Mouse (Mus musculus) MEL (cell line): ENCODE measurements around the gene Scrt2. TPM values are rescaled to one million over a fixed set of nuclear protein-coding genes. Genes with fewer than 3 reads are reported as not detected.

Experiments
- DNase-seq: peaks from one replicate; pipeline ENCODE4 v3.0.0; 2011; ENCODE audit warnings: low read depth, low spot score
- H3K27ac ChIP-seq: 2 replicates; pipeline ENCODE4 v1.5.1; 2012; ENCODE audit warnings: low read depth, mild to moderate bottlenecking, control low read depth, low read length, moderate library complexity; ENCODE audit not compliant: control insufficient read depth
- H3K27me3 ChIP-seq, 2 experiments: fragments of 150-350 bp in 1 of 2; sonication (generic) in 1 of 2; 2 replicates each; pipeline ENCODE4 v1.6.1; 2012; ENCODE audit warnings: low read length in 2 of 2, mild to moderate bottlenecking in 2 of 2, improper control_type of control experiment in 1 of 2, moderate library complexity in 1 of 2; ENCODE audit not compliant: insufficient read depth in 2 of 2, control insufficient read depth in 1 of 2
- H3K36me3 ChIP-seq, 2 experiments: 2 replicates each; pipeline ENCODE4 v1.6.1; 2012 to 2014; ENCODE audit warnings: low read length in 2 of 2, improper control_type of control experiment in 1 of 2, inconsistent platforms in 1 of 2, mild to moderate bottlenecking in 1 of 2; ENCODE audit not compliant: insufficient read depth in 2 of 2, control insufficient read depth in 1 of 2
- H3K4me1 ChIP-seq, 2 experiments: fragments of 150-350 bp in 1 of 2; sonication (generic) in 1 of 2; 2 replicates each; pipeline ENCODE4 v1.6.1; 2012; ENCODE audit warnings: low read length in 2 of 2, improper control_type of control experiment in 1 of 2, mild to moderate bottlenecking in 1 of 2; ENCODE audit not compliant: insufficient read depth in 2 of 2, control insufficient read depth in 1 of 2
- H3K4me3 ChIP-seq, 2 experiments: fragments of 150-350 bp in 1 of 2; sonication (generic) in 1 of 2; 2 replicates each; pipeline ENCODE4 v1.5.1; 2012; ENCODE audit warnings: low read depth in 2 of 2, low read length in 2 of 2, mild to moderate bottlenecking in 2 of 2, moderate library complexity in 2 of 2, control low read depth in 1 of 2, improper control_type of control experiment in 1 of 2; ENCODE audit not compliant: control insufficient read depth in 1 of 2, insufficient read depth in 1 of 2
- H3K79me2 ChIP-seq: 2 replicates; pipeline ENCODE4 v1.6.1; 2012; ENCODE audit warnings: mild to moderate bottlenecking, low read length, moderate library complexity; ENCODE audit not compliant: control insufficient read depth, poor library complexity, insufficient read depth
- H3K9ac ChIP-seq: 2 replicates; pipeline ENCODE4 v1.6.1; 2012; ENCODE audit warnings: low read depth, mild to moderate bottlenecking, control low read depth, low read length, moderate library complexity; ENCODE audit not compliant: control insufficient read depth, poor library complexity, severe bottlenecking
- H3K9me3 ChIP-seq: fragments of 150-350 bp; sonication (generic); replicated peaks from 2 replicates; pipeline ENCODE4 v1.6.1; 2012; ENCODE audit warnings: mild to moderate bottlenecking, low read length, improper control_type of control experiment, moderate library complexity; ENCODE audit not compliant: insufficient read depth
- CHD1 ChIP-seq: IDR thresholded peaks from 2 replicates; pipeline ENCODE4 v1.6.1; 2012; ENCODE audit warnings: low read depth, mild to moderate bottlenecking, inconsistent platforms, low read length, improper control_type of control experiment
- CHD2 ChIP-seq: IDR thresholded peaks from 2 replicates; pipeline ENCODE4 v1.6.1; 2011; ENCODE audit warnings: low read length, improper control_type of control experiment
- CTCF ChIP-seq, 3 experiments: IDR thresholded peaks in 2 of 3; conservative IDR thresholded peaks in 1 of 3; 2 replicates each; pipeline ENCODE4 v1.5.1; 2011 to 2012; ENCODE audit warnings: low read length in 3 of 3, low read depth in 2 of 3, mild to moderate bottlenecking in 2 of 3, improper control_type of control experiment in 1 of 3, inconsistent platforms in 1 of 3, mixed read lengths in 1 of 3, moderate library complexity in 1 of 3; ENCODE audit not compliant: control insufficient read depth in 1 of 3, insufficient read depth in 1 of 3, poor library complexity in 1 of 3, severe bottlenecking in 1 of 3
- ELF1 ChIP-seq: IDR thresholded peaks from 2 replicates; pipeline ENCODE4 v1.6.1; 2014; ENCODE audit warnings: low read depth, mild to moderate bottlenecking, inconsistent platforms, low read length, improper control_type of control experiment, moderate library complexity
- ETS1 ChIP-seq: IDR thresholded peaks from 2 replicates; pipeline ENCODE4 v1.6.1; 2012; ENCODE audit warnings: low read depth, mild to moderate bottlenecking, inconsistent platforms, low read length, improper control_type of control experiment, moderate library complexity
- GABPA ChIP-seq: IDR thresholded peaks from 2 replicates; pipeline ENCODE4 v1.6.1; 2012; ENCODE audit warnings: low read depth, mild to moderate bottlenecking, inconsistent platforms, low read length, improper control_type of control experiment, moderate library complexity
- GATA1 ChIP-seq: IDR thresholded peaks from 2 replicates; pipeline ENCODE4 v1.6.1; 2011; ENCODE audit warnings: low read depth, low read length, improper control_type of control experiment
- JUND ChIP-seq: IDR thresholded peaks from 2 replicates; pipeline ENCODE4 v1.6.1; 2011; ENCODE audit warnings: low read depth, mild to moderate bottlenecking, improper control_type of control experiment, low read length
- MAFK ChIP-seq: IDR thresholded peaks from 2 replicates; pipeline ENCODE4 v1.6.1; 2011; ENCODE audit warnings: low read depth, mild to moderate bottlenecking, low read length, improper control_type of control experiment, borderline replicate concordance
- MAX ChIP-seq: IDR thresholded peaks from 2 replicates; pipeline ENCODE4 v1.6.1; 2011; ENCODE audit warnings: low read length, improper control_type of control experiment
- MAZ ChIP-seq: IDR thresholded peaks from 2 replicates; pipeline ENCODE4 v1.6.1; 2012; ENCODE audit warnings: low read depth, mild to moderate bottlenecking, inconsistent platforms, low read length, improper control_type of control experiment
- MXI1 ChIP-seq: IDR thresholded peaks from 2 replicates; pipeline ENCODE4 v1.6.1; 2011; ENCODE audit warnings: mild to moderate bottlenecking, low read depth, low read length, improper control_type of control experiment
- MYC ChIP-seq: IDR thresholded peaks from 2 replicates; pipeline ENCODE4 v1.6.1; 2011; ENCODE audit warnings: low read depth, mild to moderate bottlenecking, low read length, improper control_type of control experiment, moderate library complexity
- NRF1 ChIP-seq: IDR thresholded peaks from 2 replicates; pipeline ENCODE4 v1.6.1; 2014; ENCODE audit warnings: low read depth, mild to moderate bottlenecking, inconsistent platforms, low read length, improper control_type of control experiment, moderate library complexity; ENCODE audit not compliant: poor library complexity, insufficient read depth, severe bottlenecking
- POLR2A ChIP-seq, 2 experiments: IDR thresholded peaks; 2 replicates each; pipeline ENCODE4 v1.6.1; 2011 to 2012; ENCODE audit warnings: low read length in 2 of 2, mild to moderate bottlenecking in 2 of 2, control low read depth in 1 of 2, improper control_type of control experiment in 1 of 2, low read depth in 1 of 2, moderate library complexity in 1 of 2; ENCODE audit not compliant: control insufficient read depth in 1 of 2, insufficient read depth in 1 of 2, poor library complexity in 1 of 2
- POLR2AphosphoS2 ChIP-seq: IDR thresholded peaks from 2 replicates; pipeline ENCODE4 v1.6.1; 2011; ENCODE audit warnings: low read length, improper control_type of control experiment
- POLR2AphosphoS5 ChIP-seq: IDR thresholded peaks from 2 replicates; pipeline ENCODE4 v1.6.1; 2012; ENCODE audit warnings: low read depth, borderline replicate concordance, mild to moderate bottlenecking, inconsistent platforms, low read length, moderate library complexity, mixed read lengths
- RAD21 ChIP-seq: IDR thresholded peaks from 2 replicates; pipeline ENCODE4 v1.6.1; 2011; ENCODE audit warnings: mild to moderate bottlenecking, low read depth, low read length, improper control_type of control experiment
- SIN3A ChIP-seq: IDR thresholded peaks from 2 replicates; pipeline ENCODE4 v1.6.1; 2012; ENCODE audit warnings: low read length, improper control_type of control experiment, inconsistent platforms
- SMC3 ChIP-seq: IDR thresholded peaks from 2 replicates; pipeline ENCODE4 v1.6.1; 2011; ENCODE audit warnings: low read depth, low read length, improper control_type of control experiment
- TBP ChIP-seq: IDR thresholded peaks from 2 replicates; pipeline ENCODE4 v1.8.0; 2011; ENCODE audit warnings: low read depth, low read length, improper control_type of control experiment
- TCF12 ChIP-seq: IDR thresholded peaks from 2 replicates; pipeline ENCODE4 v1.6.1; 2014; ENCODE audit warnings: low read depth, mild to moderate bottlenecking, inconsistent platforms, low read length, improper control_type of control experiment, moderate library complexity
- USF1 ChIP-seq: IDR thresholded peaks from 2 replicates; pipeline ENCODE4 v1.6.1; 2014; ENCODE audit warnings: low read depth, mild to moderate bottlenecking, inconsistent platforms, low read length, improper control_type of control experiment, moderate library complexity
- ZC3H11A ChIP-seq: IDR thresholded peaks from 2 replicates; pipeline ENCODE4 v1.6.1; 2012; ENCODE audit warnings: low read depth, mild to moderate bottlenecking, inconsistent platforms, low read length, improper control_type of control experiment
- ZKSCAN1 ChIP-seq: IDR thresholded peaks from 2 replicates; pipeline ENCODE4 v1.6.1; 2012; ENCODE audit warnings: low read depth, mild to moderate bottlenecking, inconsistent platforms, low read length, improper control_type of control experiment, moderate library complexity
- ZMIZ1 ChIP-seq: IDR thresholded peaks from 2 replicates; pipeline ENCODE4 v1.6.1; 2012; ENCODE audit warnings: low read depth, mild to moderate bottlenecking, inconsistent platforms, low read length, improper control_type of control experiment, moderate library complexity
- polyA plus RNA-seq, 2 experiments: library from polyadenylated mRNA; stranded (reverse) in 1 of 2; unstranded in 1 of 2; fragments of >175 nt in 1 of 2; fragments of >200 nt in 1 of 2; gene quantifications; 2 replicates each; pipeline versions ENCODE4 v1.2.1 to v1.2.4; 2012; ENCODE audit warnings: low replicate concordance in 2 of 2, low read depth in 1 of 2; ENCODE audit not compliant: insufficient read length in 2 of 2, insufficient read depth in 1 of 2, missing spikeins in 1 of 2
- total RNA-seq: library from RNA; depleted of rRNA; stranded (reverse); fragments of 300-350 nt; gene quantifications from 2 replicates; pipeline ENCODE4 v1.2.3, GENCODE M21; 2012

Gene Scrt2
- total and polyA plus RNA-seq, 3 experiments = not detected

- Histone ChIP-seq H3K4me3 (peak overlapping the region; percentile 70), H3K27me3 (peaks cover 6 to 10% of the 10 kb centered on the region in 2 experiments; a peak in 3 of 4 replicates), H3K27ac (peak overlapping the region; percentile 67), H3K9ac (peak overlapping the region; percentile 95), H3K4me1 (peaks cover 2 to 10% of the 10 kb centered on the region in 2 experiments; a peak in 3 of 4 replicates), H3K9me3 (no peaks in the 10 kb centered on the region), H3K36me3 (peaks cover 0 to 10% of the 10 kb centered on the region in 2 experiments; a peak in 3 of 4 replicates), H3K79me2 (peaks cover 22% of the 10 kb centered on the region)
- TF ChIP-seq MXI1 = peak; percentile 12
- peak; percentile 77 for TF ChIP-seq ETS1
- TF ChIP-seq MYC = 0 out of 2 replicates have a peak, but pooled peaks have one; percentile 41
- no peak for TF ChIP-seq ELF1
- TF ChIP-seq USF1 = peak; percentile 83
- TF ChIP-seq GABPA = no peak
- 0 out of 2 replicates have a peak, but pooled peaks have one; percentile 6 for TF ChIP-seq TBP
- DNase-seq = peak; percentile 69
Observed at GRCm38 (mm10) chr2:152104711-152105317, 23.5 kb downstream of the Scrt2 start.

DNA sequence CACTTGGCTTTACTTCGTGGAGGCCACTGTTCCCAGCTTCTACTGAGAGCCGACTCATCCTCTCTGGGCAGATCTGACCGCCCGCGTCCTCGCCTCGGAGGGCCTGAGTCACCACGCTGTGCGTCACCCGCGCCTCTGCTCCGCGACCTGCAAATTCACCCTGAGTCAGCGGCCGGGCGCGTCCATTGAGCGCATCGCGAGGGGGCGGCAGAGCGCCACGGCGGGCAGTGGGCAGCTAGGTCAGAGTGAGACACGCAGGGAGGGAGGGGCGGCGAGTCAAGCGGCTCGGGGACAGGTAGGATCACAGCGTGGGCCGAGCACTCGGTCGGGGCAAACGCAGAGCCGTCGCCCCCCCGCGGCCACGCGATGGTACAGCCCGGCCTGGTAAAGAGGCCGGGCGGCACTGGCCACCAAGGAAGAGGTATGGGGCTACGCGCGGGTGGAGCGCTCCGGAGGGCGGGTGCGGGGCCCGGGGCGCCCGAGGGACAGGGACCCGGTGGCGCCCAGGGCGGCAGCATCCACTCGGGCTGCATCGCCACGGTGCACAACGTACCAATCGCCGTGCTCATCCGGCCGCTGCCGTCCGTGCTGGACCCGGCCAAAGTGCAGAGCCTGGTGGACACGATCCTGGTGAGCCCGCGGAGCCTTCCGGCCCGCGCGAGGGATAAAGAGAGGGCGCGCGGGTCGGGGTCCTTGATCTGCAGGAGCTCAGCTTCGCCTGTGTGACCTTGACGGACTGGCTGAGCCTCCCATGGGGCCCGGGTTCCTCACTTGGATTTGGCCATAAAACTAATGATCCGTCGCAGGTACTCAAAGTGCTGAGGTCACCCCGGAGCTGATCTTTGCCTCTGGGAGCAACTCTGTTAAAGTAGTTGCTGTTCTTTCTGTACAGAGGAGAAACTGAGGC, 24.2 kb downstream of the Scrt2 start, which contains the start of gene Srxn1:
TSS of gene Srxn1 (plus strand) at position 199 of the 907 bp plus-strand sequence.
- peaks cover 22% of the 10 kb centered on the region for H3K79me2 ChIP-seq
- no peaks in the 10 kb centered on the region for H3K9me3 ChIP-seq
- peak within 1 kb of the TSS; percentile 70 for H3K4me3 ChIP-seq
- peaks cover 4 to 8% of the 10 kb centered on the region in 2 experiments; a peak in 3 of 4 replicates for H3K27me3 ChIP-seq
- H3K9ac ChIP-seq = peak within 1 kb of the TSS; percentile 95
- peak within 1 kb of the TSS; percentile 67 for H3K27ac ChIP-seq
- peaks cover 2 to 10% of the 10 kb centered on the region in 2 experiments; a peak in 3 of 4 replicates for H3K4me1 ChIP-seq
- DNase-seq = peak; percentile 92
- peaks cover 0 to 10% of the 10 kb centered on the region in 2 experiments; a peak in 3 of 4 replicates for H3K36me3 ChIP-seq
- TF ChIP-seq MXI1 (peak; percentile 23; the same call in 1 of the 2 replicates), JUND (no peak), MAX (peak; percentile 75), TBP (peak; percentile 49; the same call in 1 of the 2 replicates), CHD2 (no peak), ZMIZ1 (peak; percentile 77; the same call in 1 of the 2 replicates), GATA1 (no peak), ELF1 (peak; percentile 10; the same call in 1 of the 2 replicates), CHD1 (peak; percentile 99), GABPA (peak; percentile 92), POLR2A (IDR thresholded peaks at IDR 0.05; ENCODE audit: control insufficient read depth in 1 of 2, insufficient read depth in 1 of 2, low read depth in 1 of 2, low read length in 2 of 2, poor library complexity in 1 of 2) (peak; percentile 74 to 87), POLR2AphosphoS5 (no peak), POLR2AphosphoS2 (peak; percentile 88), USF1 (no peak), MYC (no peak), ZKSCAN1 (no peak), SMC3 (no peak), ZC3H11A (no peak), MAZ (no peak), RAD21 (no peak), TCF12 (0 out of 2 replicates have a peak, but pooled peaks have one; percentile 20), CTCF (IDR thresholded peaks at IDR 0.05 in 2 of 3, conservative IDR thresholded peaks at IDR 0.05 in 1 of 3; ENCODE audit: control insufficient read depth in 1 of 3, insufficient read depth in 1 of 3, low read depth in 2 of 3, low read length in 3 of 3, poor library complexity in 1 of 3, severe bottlenecking in 1 of 3) (peak in 2 of 3 experiments; percentile 10 to 15; a peak in 4 of 6 replicates), MAFK (peak; percentile 80), ETS1 (peak; percentile 67), NRF1 (0 out of 2 replicates have a peak, but pooled peaks have one; percentile 20), SIN3A (peak; percentile 64)
